Mouse (Mus musculus) fibroblast of lung, adult 2 months (primary cell): ENCODE results near the gene Bptf.
"Not testable (repeated sequence)": the region's sequence is repeated elsewhere in the genome, so short reads cannot be mapped to it uniquely, and the experiment has no call there.

Experiments used
- DNase-seq: peaks from one replicate; pipeline ENCODE4 v3.0.0-alpha.2; 2011; ENCODE audit warnings: low read depth

The Bptf gene

GRCm38 (mm10) chr11:107131749-107132421 lies at the start of gene Bptf:
Bptf (minus strand) TSS chr11:107132127.
- DNase-seq: peak; percentile 43

- DNase-seq: no peak
These were observed 29.3 kb upstream of the Bptf start for GRCm38 (mm10) chr11:107161215-107161614.

- DNase-seq: no peak
These were observed 27.1 kb upstream of the Bptf start for GRCm38 (mm10) chr11:107159034-107159433.

DNA sequence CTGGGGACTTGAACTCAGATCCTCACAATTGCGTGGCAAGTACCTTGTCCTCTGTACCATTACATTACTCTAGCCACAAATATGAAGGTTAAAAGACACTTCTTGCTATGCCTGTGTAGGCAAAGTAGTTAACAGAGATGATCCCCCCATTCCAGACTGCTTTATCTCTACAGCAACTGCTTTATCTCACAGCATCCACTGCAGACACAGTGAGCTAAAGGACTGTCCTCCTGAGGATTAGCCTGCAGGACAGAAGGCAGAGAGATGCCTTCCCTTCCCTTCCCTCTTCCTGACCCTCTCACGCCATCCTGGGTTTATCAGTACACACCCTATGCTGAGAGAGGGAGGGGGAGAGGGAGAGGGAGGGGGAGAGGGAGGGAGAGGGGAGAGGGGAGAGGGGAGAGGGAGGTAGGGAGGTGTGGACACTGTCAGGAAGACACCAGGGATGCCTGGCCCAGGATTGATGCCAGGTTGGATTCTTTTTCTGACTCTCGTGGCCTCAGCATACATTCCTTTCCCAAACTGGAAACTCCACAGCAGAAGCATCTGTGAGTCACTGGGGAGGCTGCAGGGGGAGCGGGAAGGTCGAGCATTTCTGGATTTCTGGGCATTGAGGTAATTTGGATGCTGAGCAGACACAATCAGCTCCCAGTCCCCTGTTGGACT lies 25.2 kb upstream of the Bptf start:
- DNase-seq: peak; percentile 23

GRCm38 (mm10) chr11:107155292-107155691 lies 23.4 kb upstream of the Bptf start:
- DNase-seq: no peak

GRCm38 (mm10) chr11:107154431-107154830 lies 22.5 kb upstream of the Bptf start:
- no peak for DNase-seq

DNA sequence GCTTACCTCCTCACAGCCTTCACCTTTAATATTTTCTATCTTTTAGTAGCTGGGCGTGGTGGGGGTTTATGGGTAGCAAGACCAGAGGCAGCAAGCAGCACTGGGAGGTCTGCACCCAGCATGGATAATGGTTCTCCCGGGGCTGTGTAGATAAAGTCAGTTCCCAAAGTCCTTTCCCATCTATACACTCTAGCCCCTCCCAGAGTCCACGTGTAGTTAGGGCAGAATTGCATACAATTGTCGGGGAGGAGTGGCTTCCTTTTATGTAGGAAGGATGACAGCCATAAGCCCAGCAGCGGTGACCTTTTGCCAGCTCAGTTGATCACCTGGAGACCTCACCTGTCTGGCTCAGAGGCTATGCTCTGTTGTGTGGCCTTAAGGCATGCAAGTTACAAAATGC lies 21.7 kb upstream of the Bptf start:
- no peak for DNase-seq

- no peak for DNase-seq
These were observed 19.9 kb upstream of the Bptf start for GRCm38 (mm10) chr11:107151809-107152208.

DNA sequence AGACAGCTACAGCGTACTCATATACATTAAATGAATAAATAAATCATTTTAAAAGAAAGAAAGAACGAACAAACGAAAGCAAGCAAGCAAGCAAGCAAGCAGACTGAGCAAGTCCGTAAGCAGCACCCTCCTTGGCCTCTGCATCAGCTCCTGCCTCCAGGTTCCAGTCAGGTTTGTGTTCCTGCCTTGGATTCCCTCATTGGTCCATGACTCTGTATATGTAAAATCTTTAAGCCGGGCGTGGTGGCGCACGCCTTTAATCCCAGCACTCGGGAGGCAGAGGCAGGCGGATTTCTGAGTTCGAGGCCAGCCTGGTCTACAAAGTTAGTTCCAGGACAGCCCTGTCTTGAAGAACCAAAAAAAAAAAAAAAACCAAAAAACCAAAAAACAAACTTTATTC lies 12.0 kb upstream of the Bptf start:
- DNase-seq: not testable (repeated sequence)

GRCm38 (mm10) chr11:107142382-107142781 lies 10.5 kb upstream of the Bptf start:
- DNase-seq: no peak

DNA sequence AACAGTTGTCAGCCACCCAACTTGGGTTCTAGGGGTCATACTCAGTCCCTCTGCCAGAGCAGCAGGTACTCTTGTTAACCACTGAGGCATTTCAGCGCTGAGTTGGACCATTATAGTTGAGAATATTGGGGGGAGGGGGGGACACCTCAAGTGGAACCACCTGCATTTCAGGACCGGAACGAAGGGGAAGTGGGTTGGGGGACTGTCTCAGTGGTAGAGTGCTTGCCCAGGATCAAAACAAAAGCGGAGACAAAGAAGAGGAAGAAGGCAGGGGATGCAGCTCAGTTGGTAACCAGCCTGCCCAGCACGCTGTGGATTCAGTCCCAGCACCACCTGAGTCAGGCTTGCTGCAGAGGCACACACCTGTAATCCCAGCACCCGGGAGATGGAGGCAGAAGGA lies 8.8 kb upstream of the Bptf start:
- no peak for DNase-seq

GRCm38 (mm10) chr11:107138633-107139032 lies 6.7 kb upstream of the Bptf start:
- no peak for DNase-seq

- DNase-seq: no peak
These were observed 5.7 kb upstream of the Bptf start for GRCm38 (mm10) chr11:107137593-107137992.

DNA sequence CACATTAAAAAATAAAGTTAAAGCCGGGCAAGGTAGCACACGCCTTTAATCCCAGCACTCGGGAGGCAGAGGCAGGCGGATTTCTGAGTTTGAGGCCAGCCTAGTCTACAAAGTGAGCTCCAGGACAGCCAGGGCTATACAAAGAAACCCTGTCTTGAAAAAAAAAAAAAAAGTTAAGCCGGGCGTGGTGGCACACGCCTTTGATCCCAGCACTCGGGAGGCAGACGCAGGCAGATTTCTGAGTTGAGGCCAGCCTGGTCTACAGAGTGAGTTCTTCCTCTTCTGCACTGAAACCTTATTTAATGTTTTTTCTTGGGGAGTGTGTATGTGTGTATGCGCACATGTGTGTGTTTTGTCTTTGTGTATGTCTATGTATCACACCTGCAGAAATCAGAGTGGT lies 4.5 kb upstream of the Bptf start:
- not testable (repeated sequence) for DNase-seq

DNA sequence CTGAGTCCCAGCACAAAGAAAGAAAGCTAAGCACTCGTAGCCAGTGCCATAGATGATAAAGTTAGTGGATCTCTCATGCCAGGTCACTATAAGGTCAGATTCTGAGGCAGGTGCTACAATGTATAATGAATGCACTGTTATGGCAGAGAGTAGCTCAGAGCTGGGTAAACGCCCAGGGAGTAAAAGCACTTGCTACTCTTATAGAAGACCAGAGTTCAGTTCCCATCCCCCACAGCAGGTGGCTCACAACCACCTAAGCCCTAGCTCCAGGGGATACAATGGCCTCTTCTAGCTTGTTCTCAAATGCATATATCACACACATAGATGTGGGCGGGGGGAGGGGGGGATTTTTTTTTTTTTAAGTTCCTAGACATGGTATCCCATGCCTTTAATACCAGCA lies 3.8 kb upstream of the Bptf start:
- DNase-seq: no peak

- DNase-seq: no peak
These were observed 499 bp upstream of the Bptf start for GRCm38 (mm10) chr11:107132426-107132825.

DNA sequence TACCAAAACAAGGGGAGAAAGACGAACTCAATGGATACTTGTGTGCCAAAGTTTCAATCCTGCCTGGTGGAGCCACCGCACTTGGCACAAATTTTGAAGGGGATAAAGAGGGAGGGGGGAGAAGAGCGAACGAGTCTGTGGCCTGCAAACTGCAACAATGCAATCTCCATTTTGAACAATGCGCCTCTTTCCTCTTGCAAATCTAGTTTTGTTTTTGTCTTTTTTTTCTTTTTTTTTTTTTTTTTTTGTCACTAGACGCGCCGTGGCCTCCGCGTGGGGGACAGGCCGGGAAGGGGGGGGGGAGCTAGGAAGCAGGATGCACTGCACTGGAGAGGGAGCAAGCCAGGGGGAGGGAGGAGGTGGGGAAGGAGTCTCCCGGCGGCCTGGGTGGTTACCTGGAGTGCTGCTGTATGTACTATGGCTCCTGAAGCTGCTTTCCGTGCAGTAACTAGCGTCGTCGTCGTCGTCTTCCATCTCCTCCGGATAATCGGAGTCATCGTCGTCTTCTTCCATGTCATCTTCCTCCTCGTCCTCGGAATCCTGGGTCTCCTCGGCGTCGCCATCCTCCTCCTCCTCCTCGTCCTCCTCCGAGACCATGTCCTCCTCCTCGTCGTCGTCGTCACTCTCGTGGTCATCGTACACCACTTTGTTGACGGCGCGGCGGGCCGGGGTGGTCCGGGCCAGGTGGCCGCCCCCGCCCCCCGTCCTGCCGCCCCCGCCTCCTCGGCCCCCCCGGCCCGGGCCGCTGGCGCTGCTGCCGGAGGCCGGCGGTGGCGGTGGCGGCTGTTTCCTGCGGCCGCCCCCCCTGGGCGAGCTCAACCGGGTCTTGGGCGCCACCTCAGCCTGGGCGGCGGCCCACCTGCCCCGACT lies 813 bp downstream of the Bptf start:
- no peak for DNase-seq

GRCm38 (mm10) chr11:107130221-107130788 lies 1.6 kb downstream of the Bptf start:
- no peak for DNase-seq

DNA sequence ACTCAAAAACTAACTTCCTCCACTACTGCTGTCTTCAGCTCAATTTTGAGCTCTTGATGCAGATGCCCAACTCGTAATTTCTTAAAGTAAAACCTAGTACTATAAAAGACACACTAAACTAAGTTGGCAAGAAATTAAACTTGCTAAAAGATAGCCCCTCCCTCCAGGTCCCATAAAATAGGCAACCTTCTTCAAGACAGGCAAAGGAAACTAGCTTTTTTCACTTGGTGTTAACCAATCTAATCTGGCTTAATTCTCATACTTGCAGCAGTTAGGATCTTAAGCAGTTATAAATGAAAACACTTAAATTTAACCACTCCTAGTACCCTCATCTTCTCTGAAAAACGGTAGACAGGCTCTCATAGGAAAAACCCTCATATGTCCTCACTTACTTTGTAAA lies 2.3 kb downstream of the Bptf start:
- DNase-seq: no peak

GRCm38 (mm10) chr11:107126716-107127115 lies 5.2 kb downstream of the Bptf start:
- DNase-seq: not testable (repeated sequence)

DNA sequence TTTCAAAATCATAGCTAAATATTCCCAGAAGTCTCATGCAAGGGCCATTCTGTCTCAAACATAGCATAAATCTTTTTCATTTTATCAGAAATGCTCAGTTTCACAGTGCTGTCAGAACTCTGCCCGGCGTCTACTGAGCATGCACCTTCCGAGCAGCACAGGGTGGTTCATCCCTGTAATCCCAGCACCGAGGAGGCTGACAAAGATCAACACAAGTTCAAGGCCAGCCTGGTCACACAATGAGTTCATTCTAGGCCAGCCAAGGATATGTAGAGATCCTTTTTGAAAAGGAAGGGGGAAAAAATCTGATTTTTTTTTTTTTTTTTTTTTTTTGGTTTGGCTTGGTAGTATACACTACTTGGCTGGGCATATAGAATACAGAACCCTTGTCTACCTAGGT lies 6.9 kb downstream of the Bptf start:
- no peak for DNase-seq

DNA sequence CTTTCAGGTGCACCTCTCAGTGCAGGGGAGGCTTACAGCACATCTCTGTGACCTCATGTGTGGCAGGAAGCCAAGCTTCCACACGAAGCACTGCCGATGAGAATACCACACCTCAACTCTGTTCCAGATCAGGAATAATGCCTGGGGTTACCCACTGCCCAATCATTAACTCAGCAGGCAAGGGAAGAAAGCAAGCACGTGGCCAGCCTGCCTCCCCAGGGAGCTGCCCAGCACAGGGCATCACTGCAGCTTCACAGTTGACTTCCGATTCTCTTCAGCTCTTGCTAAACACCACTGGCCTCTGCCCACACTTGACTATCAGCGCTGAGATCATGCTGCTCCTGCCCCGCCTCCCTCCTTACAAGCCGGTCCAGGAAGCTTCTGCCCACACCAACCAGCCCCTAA lies 7.6 kb downstream of the Bptf start:
- no peak for DNase-seq

GRCm38 (mm10) chr11:107117789-107118188 lies 14.1 kb downstream of the Bptf start:
- DNase-seq: no peak
